Mouse (Mus musculus): Measurements from ENCODE around the gene Snx25. TPM values are rescaled to one million over a fixed set of nuclear protein-coding genes. Genes with fewer than 3 reads are reported as not detected.

The Snx25 gene
- total and polyA plus RNA-seq, 3 experiments: 20.0 to 23.1 TPM; not detected in 1

GRCm38 (mm10) chr8:46140376-46141120 is 11.4 kb downstream of the Snx25 start:
- TF ChIP-seq CHD2 (IDR thresholded peaks at IDR 0.05; ENCODE audit: low read length) (no peak), BHLHE40 (IDR thresholded peaks at IDR 0.05; ENCODE audit: borderline replicate concordance, low read depth, low read length) (no peak), MXI1 (IDR thresholded peaks at IDR 0.05; ENCODE audit: low read depth, low read length) (no peak)
- Histone ChIP-seq H3K9ac (ENCODE audit: control insufficient read depth, low read depth, low read length, poor library complexity, severe bottlenecking) (no peak overlapping the region), H3K4me1 (ENCODE audit: control insufficient read depth in 1 of 2, insufficient read depth in 2 of 2, low read length in 2 of 2) (peaks cover 4 to 17% of the 10 kb centered on the region in 2 experiments), H3K27ac (ENCODE audit: control insufficient read depth, low read depth, low read length) (no peak overlapping the region), H3K27me3 (ENCODE audit: control insufficient read depth in 1 of 2, insufficient read depth in 2 of 2, low read length in 2 of 2) (no peaks in the 10 kb centered on the region), H3K9me3 (replicated peaks; ENCODE audit: insufficient read depth, low read length) (no peaks in the 10 kb centered on the region), H3K36me3 (ENCODE audit: control insufficient read depth in 1 of 2, insufficient read depth in 2 of 2, low read length in 2 of 2) (peaks cover 0 to 20% of the 10 kb centered on the region in 2 experiments), H3K79me2 (ENCODE audit: control insufficient read depth, insufficient read depth, low read length, poor library complexity) (peaks cover 10% of the 10 kb centered on the region), H3K4me3 (ENCODE audit: control insufficient read depth in 1 of 2, insufficient read depth in 1 of 2, low read depth in 2 of 2, low read length in 2 of 2) (no peak overlapping the region)
- no peak for DNase-seq (ENCODE audit: low read depth, low spot score)

GRCm38 (mm10) chr8:46137843-46138596 is 13.9 kb downstream of the Snx25 start:
- H3K9me3 ChIP-seq (replicated peaks; ENCODE audit: insufficient read depth, low read length): no peaks in the 10 kb centered on the region
- no peak overlapping the region for H3K4me3 ChIP-seq (ENCODE audit: control insufficient read depth in 1 of 2, insufficient read depth in 1 of 2, low read depth in 2 of 2, low read length in 2 of 2)
- H3K27me3 ChIP-seq (ENCODE audit: control insufficient read depth in 1 of 2, insufficient read depth in 2 of 2, low read length in 2 of 2): no peaks in the 10 kb centered on the region
- no peak overlapping the region for H3K9ac ChIP-seq (ENCODE audit: control insufficient read depth, low read depth, low read length, poor library complexity, severe bottlenecking)
- peaks cover 0 to 2% of the 10 kb centered on the region in 2 experiments; a peak in 1 of 4 replicates for H3K4me1 ChIP-seq (ENCODE audit: control insufficient read depth in 1 of 2, insufficient read depth in 2 of 2, low read length in 2 of 2)
- no peak overlapping the region for H3K27ac ChIP-seq (ENCODE audit: control insufficient read depth, low read depth, low read length)
- no peaks in the 10 kb centered on the region; a peak in 3 of 4 replicates for H3K36me3 ChIP-seq (ENCODE audit: control insufficient read depth in 1 of 2, insufficient read depth in 2 of 2, low read length in 2 of 2)
- no peaks in the 10 kb centered on the region for H3K79me2 ChIP-seq (ENCODE audit: control insufficient read depth, insufficient read depth, low read length, poor library complexity)
- TF ChIP-seq MYB (IDR thresholded peaks at IDR 0.05; ENCODE audit: low read depth, low read length): no peak
- no peak for TF ChIP-seq MAX (IDR thresholded peaks at IDR 0.05; ENCODE audit: low read length)
- TF ChIP-seq NRF1 (IDR thresholded peaks at IDR 0.05; ENCODE audit: insufficient read depth, low read depth, low read length, poor library complexity, severe bottlenecking): no peak
- TF ChIP-seq UBTF (IDR thresholded peaks at IDR 0.05; ENCODE audit: borderline replicate concordance, insufficient read depth, low read depth, low read length): no peak
- TF ChIP-seq GABPA (IDR thresholded peaks at IDR 0.05; ENCODE audit: low read depth, low read length): no peak
- TF ChIP-seq ETS1 (IDR thresholded peaks at IDR 0.05; ENCODE audit: low read depth, low read length): no peak
- TF ChIP-seq HCFC1 (IDR thresholded peaks at IDR 0.05; ENCODE audit: low read depth, low read length): no peak
- TF ChIP-seq ZNF384 (IDR thresholded peaks at IDR 0.05; ENCODE audit: low read depth, low read length): no peak
- no peak for TF ChIP-seq RCOR1 (IDR thresholded peaks at IDR 0.05; ENCODE audit: low read depth, low read length)
- no peak for TF ChIP-seq TAL1 (IDR thresholded peaks at IDR 0.05; ENCODE audit: low read length)
- TF ChIP-seq MAFK (IDR thresholded peaks at IDR 0.05; ENCODE audit: borderline replicate concordance, low read depth, low read length): no peak
- TF ChIP-seq EP300 (IDR thresholded peaks at IDR 0.05; ENCODE audit: low read depth in 1 of 2, low read length in 2 of 2): no peak
- no peak for TF ChIP-seq TCF12 (IDR thresholded peaks at IDR 0.05; ENCODE audit: low read depth, low read length)
- TF ChIP-seq USF2 (IDR thresholded peaks at IDR 0.05; ENCODE audit: borderline replicate concordance in 1 of 2, insufficient read depth in 1 of 2, low read depth in 1 of 2, low read length in 2 of 2): no peak
- no peak for TF ChIP-seq POLR2AphosphoS5 (IDR thresholded peaks at IDR 0.05; ENCODE audit: borderline replicate concordance, low read depth, low read length)
- TF ChIP-seq JUND (IDR thresholded peaks at IDR 0.05; ENCODE audit: low read depth, low read length): no peak
- no peak for DNase-seq (ENCODE audit: low read depth, low spot score)

Measured in MEL (cell line).